Mouse (Mus musculus) heart, postnatal 4 days (tissue): Measurements from ENCODE around the gene Gna12. TPM values are rescaled to one million over a fixed set of nuclear protein-coding genes. Genes with fewer than 3 reads are reported as not detected.

ENCODE experiments used
- DNase-seq: peaks from one replicate; pipeline ENCODE4 v3.0.0; 2021
- total RNA-seq, 2 experiments: library from RNA; stranded (reverse); gene quantifications; 2 replicates each; pipeline ENCODE4 v1.2.3; 2021

Gene Gna12
- 10 to 100 TPM; 85.9 to 86.8 TPM for total RNA-seq

DNA sequence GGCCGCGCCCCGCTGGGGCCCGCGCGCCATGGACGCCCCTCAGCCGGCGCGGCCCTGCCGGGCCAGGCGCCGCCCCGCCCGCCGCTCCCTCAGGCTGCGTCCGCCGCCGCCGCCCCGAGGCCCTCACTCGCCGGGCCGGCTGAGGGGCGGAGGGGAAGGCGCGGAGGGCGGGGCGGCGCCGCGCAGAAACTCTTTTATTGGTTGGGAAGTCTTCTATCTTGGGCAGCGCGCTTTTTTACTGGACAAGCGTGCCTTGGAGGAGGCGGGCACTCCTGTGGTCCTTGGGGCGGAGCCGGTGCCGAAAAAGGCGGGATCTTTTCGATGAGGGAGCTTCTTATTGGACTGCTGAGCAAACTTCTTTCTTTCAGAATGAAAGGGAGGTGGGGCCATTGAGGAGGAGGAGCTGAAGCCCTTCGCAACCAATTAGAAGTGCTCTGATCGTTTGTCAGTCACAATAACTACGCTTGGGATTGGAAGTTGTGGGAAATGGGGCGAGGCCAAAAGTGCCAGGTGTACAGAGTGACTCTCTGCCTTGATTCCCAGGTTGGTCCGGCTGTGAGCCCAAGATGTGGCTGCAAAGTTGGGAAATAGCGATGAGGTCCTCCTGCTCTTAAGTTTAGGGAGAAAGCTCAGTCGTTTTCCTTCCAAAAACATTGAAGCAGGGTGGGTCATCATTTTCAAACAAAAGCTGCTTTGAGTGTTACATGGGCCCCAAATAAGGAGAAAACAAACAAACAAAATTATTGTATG is at the start of gene Gna12:
Gene Gna12 (minus strand): TSS at position 118 of the 750 bp plus-strand sequence.
- DNase-seq: peak; percentile 98

DNA sequence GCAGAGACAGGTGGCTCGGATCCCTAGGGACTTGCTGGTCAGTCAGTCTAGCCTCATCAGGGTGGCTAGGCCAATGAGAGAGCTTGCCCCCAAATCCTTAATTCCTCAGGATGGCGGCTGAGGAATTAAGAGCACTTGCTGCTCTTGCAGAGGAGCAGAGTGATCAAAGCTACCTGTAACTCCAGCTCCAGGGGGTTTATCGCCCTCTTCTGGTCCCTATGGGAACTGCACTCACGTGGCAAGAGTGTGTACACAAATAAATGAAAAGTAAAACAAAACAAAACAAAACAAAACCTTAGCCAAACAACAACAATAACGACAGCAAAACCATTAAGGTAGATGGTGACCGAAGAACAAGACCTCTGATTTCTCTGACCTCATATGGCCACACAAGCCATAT is 48.4 kb upstream of the Gna12 start:
- DNase-seq: no peak

GRCm38 (mm10) chr5:140873736-140874307 is 43.6 kb upstream of the Gna12 start:
- no peak for DNase-seq

- DNase-seq: peak; percentile 23
Measured at GRCm38 (mm10) chr5:140873039-140873551, 42.9 kb upstream of the Gna12 start.

DNA sequence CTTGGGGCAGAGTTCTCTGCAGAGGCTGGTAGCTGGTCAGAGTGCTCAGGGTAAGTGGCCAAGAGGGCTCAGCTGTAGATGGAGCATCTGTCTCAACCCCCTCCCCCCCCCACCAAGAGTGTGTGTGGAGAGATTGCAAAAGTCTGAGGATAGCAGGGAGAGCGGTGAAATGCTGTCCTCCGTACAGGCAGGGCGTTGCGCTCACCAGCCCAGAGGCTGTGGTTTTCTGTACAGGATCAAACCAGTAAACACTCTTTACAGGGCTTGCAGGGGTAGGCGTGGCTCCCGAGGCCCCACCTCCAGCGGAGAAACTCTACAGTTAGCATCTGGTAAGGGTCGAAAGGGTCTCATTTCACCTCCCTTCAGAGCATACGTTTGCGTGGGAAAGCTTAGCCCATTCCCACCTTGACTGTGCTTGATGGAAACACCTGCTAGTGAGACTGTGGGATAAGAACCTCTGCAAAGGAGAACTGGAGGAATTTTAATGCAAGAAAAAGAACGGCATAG is 42.4 kb upstream of the Gna12 start:
- DNase-seq: no peak

- DNase-seq: no peak
Measured at GRCm38 (mm10) chr5:140871241-140871640, 41.0 kb upstream of the Gna12 start.

- DNase-seq: peak; percentile 66
Measured at GRCm38 (mm10) chr5:140869034-140869433, 38.8 kb upstream of the Gna12 start.

GRCm38 (mm10) chr5:140859730-140860129 is 29.5 kb upstream of the Gna12 start:
- no peak for DNase-seq

DNA sequence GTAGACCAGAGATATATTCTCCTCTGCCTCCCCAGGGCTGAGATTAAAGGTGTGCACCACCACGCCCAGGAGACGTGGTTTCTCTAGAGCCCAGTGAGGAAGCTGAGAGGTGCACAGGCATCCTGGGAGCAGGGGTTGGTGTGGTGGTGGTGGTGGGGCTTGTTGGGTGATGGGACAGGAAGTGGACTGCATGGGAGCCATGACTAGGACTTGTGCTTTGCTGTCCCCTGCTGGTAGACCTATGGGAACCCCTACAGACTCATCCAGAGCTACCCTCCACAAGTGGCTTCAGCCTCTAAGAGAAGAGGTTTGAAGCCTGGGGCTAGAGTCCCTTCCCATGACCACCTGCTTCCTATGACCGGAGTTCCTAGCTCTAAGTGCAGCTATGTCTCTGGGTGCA is 28.1 kb upstream of the Gna12 start:
- peak; percentile 15 for DNase-seq

DNA sequence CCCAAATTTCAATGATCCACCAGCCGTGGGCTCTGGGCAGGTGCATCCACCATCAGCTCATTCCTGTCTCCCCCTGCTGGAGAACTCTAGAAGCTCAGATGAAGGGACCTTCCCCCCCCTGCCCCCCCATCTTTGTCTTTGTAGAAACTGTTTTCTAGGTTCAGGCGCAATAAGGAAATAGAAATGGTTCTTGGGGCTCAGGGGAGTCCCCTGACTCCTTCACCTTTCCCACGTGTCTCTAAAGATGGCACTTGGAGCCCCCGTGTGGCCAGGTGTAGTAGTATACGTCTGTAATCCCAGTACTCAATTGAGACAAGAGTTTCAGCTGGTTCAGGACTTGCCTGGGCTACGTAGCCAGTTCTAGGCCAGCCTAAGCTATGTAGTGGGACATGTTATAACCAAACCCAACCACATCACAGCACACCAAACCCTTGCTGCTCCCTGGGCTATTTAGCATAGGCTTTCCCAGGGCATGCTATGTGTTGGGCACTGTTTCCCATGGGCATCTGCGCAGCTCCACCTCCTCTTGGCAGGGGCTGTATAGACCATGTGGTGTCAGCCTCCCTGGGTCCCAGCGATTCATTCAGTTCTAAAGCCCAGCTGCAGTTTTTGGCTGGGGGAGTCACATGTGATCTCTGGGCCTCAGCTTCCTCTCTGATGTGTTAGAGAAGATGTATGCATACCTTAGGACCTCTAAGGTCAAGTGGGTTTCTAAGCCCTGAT is 27.4 kb upstream of the Gna12 start:
- DNase-seq: no peak

DNA sequence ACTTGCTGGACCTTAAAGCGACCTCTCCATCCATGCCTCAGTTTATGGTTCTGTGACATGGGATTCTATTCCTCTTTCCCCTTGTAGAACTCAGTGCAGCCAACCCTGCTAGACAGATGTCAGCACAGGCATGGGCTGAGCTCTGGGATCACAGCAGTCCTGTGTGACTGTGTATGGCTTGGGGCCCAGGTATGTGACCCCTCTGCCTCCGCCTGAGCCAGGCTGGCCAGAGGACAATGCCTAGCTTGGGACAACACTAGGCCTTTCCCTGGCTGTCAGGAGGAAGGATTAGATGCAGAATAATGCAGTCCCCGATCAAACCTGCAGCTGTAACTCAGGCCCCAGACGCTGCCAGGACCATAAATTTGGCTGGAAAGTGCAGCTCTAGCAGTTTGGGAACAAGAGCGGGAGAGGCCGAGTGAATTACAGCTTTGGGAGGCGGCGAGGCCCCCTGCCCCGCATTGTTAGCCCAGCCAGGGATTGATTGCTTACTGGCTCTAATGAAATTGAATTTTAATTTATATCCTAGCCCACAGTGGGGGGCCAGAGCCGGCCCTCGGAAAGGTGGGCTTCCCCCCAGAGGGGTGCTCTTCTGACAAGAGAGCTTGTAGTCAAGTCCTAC is 25.8 kb upstream of the Gna12 start:
- DNase-seq: no peak

DNA sequence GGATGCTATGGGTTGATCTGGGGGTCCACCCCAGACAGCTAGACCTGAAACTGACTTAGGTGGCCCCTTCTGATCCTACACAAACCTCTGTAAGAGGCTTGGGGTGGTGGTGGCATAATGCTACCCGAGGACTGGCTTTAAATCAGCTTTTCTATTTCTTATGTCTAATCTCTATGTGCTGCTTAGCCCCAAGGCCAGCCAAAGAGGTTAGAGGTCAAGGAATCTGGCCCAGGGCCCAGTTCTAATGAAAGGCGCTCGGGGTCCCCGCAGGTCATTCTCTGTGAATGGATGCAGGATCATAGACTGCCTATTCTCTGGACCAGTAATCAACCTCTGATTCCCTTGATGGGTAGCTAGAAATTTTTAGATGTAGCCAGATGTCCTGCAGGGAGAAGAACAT is 24.5 kb upstream of the Gna12 start:
- no peak for DNase-seq

DNA sequence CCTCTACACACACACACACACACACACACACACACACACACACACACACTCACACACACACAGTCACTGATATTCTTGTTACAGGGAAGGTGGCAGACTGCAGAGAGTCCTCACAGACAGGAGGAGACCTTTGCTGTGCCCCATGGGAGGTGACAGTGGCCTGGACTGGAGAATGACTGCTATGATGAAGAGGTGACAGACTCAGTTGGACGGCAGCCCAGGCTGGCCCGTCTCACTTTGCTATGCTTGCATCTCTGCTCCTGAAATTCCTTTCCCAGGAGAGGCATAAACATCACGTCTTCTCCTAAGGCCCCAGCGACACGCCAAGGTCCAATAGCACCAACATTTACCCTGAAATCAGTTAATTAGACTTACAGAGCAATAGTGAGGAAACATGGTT is 23.5 kb upstream of the Gna12 start:
- no peak for DNase-seq

DNA sequence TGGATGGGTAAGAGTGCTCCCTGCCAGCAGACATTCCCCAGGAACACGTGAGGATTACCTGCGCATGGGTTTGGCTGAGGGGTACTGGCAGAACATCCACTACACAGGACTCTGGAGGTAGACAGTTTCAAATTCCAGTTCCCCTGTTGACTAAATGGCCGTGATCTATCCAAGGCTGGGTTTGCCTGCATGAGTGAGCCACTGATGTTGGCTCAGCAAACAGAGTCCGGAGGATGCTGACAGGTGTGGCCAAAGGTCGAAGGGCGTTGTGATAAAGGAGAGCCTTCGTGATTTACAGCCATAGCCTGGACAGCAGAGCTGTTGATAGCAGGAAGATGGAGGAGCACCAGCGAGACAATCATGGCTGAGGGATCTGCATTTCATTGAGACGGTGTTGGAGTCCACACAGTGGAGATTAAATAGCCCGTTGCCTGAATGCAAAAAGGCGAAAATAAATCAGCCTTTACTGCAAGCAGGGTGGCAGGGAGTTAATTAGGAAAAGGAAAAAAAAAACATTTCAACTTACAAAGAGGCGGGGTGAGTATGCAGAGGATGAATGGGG is 22.3 kb upstream of the Gna12 start:
- no peak for DNase-seq

- DNase-seq: peak; percentile 53
Measured at GRCm38 (mm10) chr5:140847300-140847729, 17.1 kb upstream of the Gna12 start.

GRCm38 (mm10) chr5:140841942-140842341 is 11.7 kb upstream of the Gna12 start:
- DNase-seq: no peak

DNA sequence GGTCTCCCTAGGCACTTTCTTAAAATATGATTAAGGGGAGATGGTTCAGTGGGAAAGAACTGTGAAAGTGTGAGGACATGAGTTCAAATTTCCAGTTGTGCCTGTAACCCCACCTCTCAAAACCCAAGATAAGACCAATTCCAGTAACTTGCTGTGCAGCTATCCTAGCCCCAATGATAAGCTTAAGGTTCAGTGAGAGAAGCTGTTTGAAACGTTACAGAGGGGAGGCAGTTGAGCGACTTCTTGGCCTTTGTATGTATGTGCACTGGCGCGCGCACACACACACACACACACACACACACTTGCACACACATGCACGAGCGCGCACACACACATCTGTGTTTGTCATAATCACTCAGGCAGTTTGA is 817 bp upstream of the Gna12 start:
- DNase-seq: no peak

- peak; percentile 52 for DNase-seq
Measured at GRCm38 (mm10) chr5:140829911-140830294, 328 bp downstream of the Gna12 start.

DNA sequence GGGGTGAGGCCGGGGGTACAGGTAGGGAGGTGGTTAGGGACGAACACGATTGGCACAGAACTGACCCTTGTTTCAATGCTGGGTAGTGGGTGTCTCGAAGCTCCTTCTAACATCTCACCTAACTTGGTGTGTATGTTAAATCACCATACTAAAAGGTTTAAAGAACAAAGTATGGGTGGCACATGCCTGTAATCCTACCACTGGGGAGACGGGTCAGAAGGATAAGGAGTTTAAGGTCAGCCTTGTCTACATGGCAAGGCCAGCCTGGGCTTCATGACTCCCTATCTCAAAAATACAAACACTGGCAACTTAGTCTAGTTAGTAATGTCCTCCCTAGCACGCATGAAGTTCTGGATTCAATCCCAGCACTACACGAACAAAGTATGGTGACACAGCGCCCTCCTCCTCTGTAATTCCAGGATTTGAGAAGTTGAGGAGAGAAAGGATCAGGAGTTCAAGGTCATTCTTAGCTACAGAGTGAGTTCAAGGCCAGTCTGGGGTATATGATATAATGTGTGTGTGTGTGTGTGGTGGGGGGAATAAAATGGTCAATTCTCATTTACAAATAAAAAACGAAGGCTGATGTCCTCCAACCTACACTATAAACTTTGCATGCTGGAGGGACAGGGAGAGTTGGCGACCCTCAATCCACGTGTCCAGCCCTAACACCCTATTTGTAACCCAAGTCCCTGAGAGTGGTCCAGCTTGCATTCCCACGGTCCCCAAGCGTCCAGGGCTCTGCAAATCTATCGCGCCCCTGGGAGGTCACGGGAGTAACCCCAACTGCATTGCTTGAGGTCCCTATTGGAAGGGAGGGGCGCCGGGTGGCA is 935 bp downstream of the Gna12 start:
- no peak for DNase-seq

DNA sequence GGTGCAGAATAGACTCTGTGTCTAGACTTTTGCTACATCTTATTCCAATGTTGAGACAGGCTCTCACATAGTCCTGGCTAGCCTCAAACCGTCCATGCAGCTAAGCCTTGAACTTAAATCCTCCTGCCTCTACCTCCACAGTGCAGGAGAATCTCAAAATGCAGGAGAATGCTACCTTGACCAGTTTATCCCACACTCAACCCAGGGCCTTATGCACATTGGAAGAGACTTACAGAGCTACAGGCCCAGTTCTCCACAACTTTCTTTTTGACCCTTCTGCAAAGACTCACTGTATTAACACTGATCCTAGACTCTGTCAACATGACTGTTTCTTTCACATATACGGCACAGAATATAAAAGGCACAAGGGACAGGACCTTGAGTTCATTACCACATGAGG is 1.9 kb downstream of the Gna12 start:
- DNase-seq: no peak

DNA sequence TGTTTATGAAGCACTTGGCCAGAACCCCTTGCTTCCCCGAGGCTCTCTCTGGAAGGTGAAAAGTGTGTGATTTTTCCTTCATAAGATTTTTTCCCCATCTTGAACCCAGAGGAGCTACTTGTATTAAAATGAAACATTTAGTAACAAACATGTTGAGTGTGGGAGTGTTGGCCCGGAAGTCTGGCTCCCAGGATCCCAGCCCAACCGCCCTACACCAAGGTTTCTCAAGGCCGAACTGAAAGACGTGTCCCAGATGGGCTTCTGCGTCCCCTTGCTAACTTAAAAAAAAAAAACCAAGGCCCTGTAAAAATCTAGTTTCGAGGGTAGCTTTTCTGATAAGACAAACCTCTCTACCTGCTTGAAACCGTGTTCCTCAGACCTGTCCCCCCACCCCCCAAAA is 2.3 kb downstream of the Gna12 start:
- peak; percentile 47 for DNase-seq

DNA sequence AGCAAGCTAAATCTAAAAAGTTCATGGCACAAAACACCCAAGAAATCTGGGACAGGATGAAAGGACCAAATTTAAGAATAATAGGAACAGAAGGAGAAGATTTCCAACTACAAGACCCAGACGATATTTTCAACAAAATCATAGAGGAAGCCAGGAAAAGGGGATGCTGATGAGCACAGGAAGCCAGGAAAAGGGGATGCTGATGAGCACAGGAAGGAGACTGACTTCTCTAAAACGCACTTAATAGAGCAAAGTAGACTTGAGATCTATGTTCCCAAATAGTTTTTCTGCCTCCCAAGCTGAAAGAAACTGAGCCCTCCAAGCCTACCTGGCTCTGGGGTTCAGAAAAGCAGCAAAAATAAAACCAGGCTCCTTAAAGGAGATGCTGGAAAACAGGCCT is 2.8 kb downstream of the Gna12 start:
- no peak for DNase-seq
